ENCODE assay signal across 9 mouse cellular contexts in genomic region chr7:132733521-132733920, GRCm38 (mm10).
A peak's percentile ranks its signal among the peaks of the same experiment; 100 is the strongest.
DNase-seq lines count a peak whose midpoint lies in the region; ATAC-seq and TF ChIP-seq lines count a peak whose summit lies in the region.
"Had no signal": no experiment of that assay in that cellular context is flagged by ENCODE, and none has a peak within 500 bp of the region (broad histone marks: within the 10 kb centered on the region; RNA-seq: fewer than 3 reads in every experiment).

No protein-coding gene starts in this region.

- no peak overlapping the region for H3K9ac ChIP-seq in kidney, embryonic 16.5 days (replicated peaks; ENCODE audit: low read length)
- no peak overlapping the region for H3K9ac ChIP-seq in hindbrain, embryonic 15.5 days
- H3K9ac ChIP-seq in neural tube, embryonic 13.5 days = no peak overlapping the region

- no peak overlapping the region for H3K4me3 ChIP-seq in kidney, adult 2 months (ENCODE audit: insufficient read depth, low read depth, low read length)
- H3K4me3 ChIP-seq in kidney, embryonic 16.5 days (ENCODE audit: low read length) = no peak overlapping the region
- no peak overlapping the region for H3K4me3 ChIP-seq in cortical plate, adult 2 months (ENCODE audit: insufficient read depth, low read length)
- H3K4me3 ChIP-seq in hindbrain, embryonic 15.5 days = no peak overlapping the region
- no peak overlapping the region for H3K4me3 ChIP-seq in neural tube, embryonic 13.5 days

- 45% methylated on average over 6 of the region's 6 CpGs for WGBS in kidney, adult 2 months
- 67% methylated on average over 6 of the region's 6 CpGs for WGBS in kidney, embryonic 16.5 days
- 28% methylated on average over 6 of the region's 6 CpGs for WGBS in hindbrain, embryonic 15.5 days
- WGBS in neural tube, embryonic 13.5 days = 23% methylated on average over 6 of the region's 6 CpGs

- TF ChIP-seq CTCF in kidney, adult 2 months (conservative IDR thresholded peaks at IDR 0.05; ENCODE audit: insufficient read depth, insufficient read length, low read depth, low read length) = no peak
- no peak for TF ChIP-seq CTCF in cortical plate, adult 2 months (IDR thresholded peaks at IDR 0.05; ENCODE audit: extremely low read depth, insufficient read depth, low read length)

- peaks cover 41% of the 10 kb centered on the region for H3K4me1 ChIP-seq in kidney, adult 2 months (ENCODE audit: control insufficient read depth, insufficient read depth, low read length)
- H3K4me1 ChIP-seq in kidney, embryonic 16.5 days (ENCODE audit: insufficient read depth, low read length) = peaks cover 16% of the 10 kb centered on the region
- peaks cover 13% of the 10 kb centered on the region for H3K4me1 ChIP-seq in cortical plate, adult 2 months (ENCODE audit: control insufficient read depth, insufficient read depth, low read length)
- H3K4me1 ChIP-seq in hindbrain, embryonic 15.5 days (replicated peaks) = peaks cover 60% of the 10 kb centered on the region
- peaks cover 64% of the 10 kb centered on the region for H3K4me1 ChIP-seq in neural tube, embryonic 13.5 days (replicated peaks)

- H3K27me3 ChIP-seq in kidney, adult 2 months (replicated peaks; ENCODE audit: control insufficient read depth, insufficient read depth, low read length) = no peaks in the 10 kb centered on the region
- no peaks in the 10 kb centered on the region for H3K27me3 ChIP-seq in kidney, embryonic 16.5 days (ENCODE audit: insufficient read depth, low read length)
- H3K27me3 ChIP-seq in hindbrain, embryonic 15.5 days = no peaks in the 10 kb centered on the region
- no peaks in the 10 kb centered on the region for H3K27me3 ChIP-seq in neural tube, embryonic 13.5 days

- no peaks in the 10 kb centered on the region for H3K36me3 ChIP-seq in kidney, adult 2 months (ENCODE audit: control insufficient read depth, insufficient read depth, low read length)
- no peaks in the 10 kb centered on the region for H3K36me3 ChIP-seq in kidney, embryonic 16.5 days (ENCODE audit: insufficient read depth, low read length)
- no peaks in the 10 kb centered on the region for H3K36me3 ChIP-seq in hindbrain, embryonic 15.5 days
- H3K36me3 ChIP-seq in neural tube, embryonic 13.5 days = no peaks in the 10 kb centered on the region

- no peaks in the 10 kb centered on the region for H3K9me3 ChIP-seq in kidney, embryonic 16.5 days (ENCODE audit: low read length)
- H3K9me3 ChIP-seq in hindbrain, embryonic 15.5 days = no peaks in the 10 kb centered on the region
- no peaks in the 10 kb centered on the region for H3K9me3 ChIP-seq in neural tube, embryonic 13.5 days

- ATAC-seq in kidney, embryonic 16.5 days (ENCODE audit: low FRiP score, low TSS enrichment) = no peak
- ATAC-seq in hindbrain, embryonic 15.5 days (ENCODE audit: low FRiP score, low read depth) = no peak
- peak; percentile 9; the same call in 1 of the 2 replicates for ATAC-seq in neural tube, embryonic 13.5 days (ENCODE audit: low read depth)
- no peak for ATAC-seq in CD4-positive, CD25-positive, alpha-beta regulatory T cell, adult 4 months

- H3K4me2 ChIP-seq in kidney, embryonic 16.5 days (replicated peaks; ENCODE audit: low read depth, low read length) = no peak overlapping the region
- no peak overlapping the region for H3K4me2 ChIP-seq in hindbrain, embryonic 15.5 days
- H3K4me2 ChIP-seq in neural tube, embryonic 13.5 days = no peak overlapping the region

- TF ChIP-seq POLR2A in kidney, adult 2 months (IDR thresholded peaks at IDR 0.05; ENCODE audit: low read depth, low read length) = no peak
- no peak for TF ChIP-seq POLR2A in cortical plate, adult 2 months (IDR thresholded peaks at IDR 0.05; ENCODE audit: extremely low read depth, insufficient read depth, low read length)

- DNase-seq in kidney, adult 2 months = peak; percentile 77
- DNase-seq in urinary bladder, adult 18-20 months (ENCODE audit: low spot score in 2 of 2) = no peak
- no peak for DNase-seq in left cerebral cortex, adult 11 months (ENCODE audit: low spot score)
- DNase-seq: lung, postnatal 14 days had no signal

- H3K27ac ChIP-seq in kidney, adult 2 months (ENCODE audit: insufficient read depth, low read depth, low read length) = peak overlapping the region; percentile 13; the same call in 1 of the 2 replicates
- H3K27ac ChIP-seq in kidney, embryonic 16.5 days (ENCODE audit: low read length) = no peak overlapping the region
- peak overlapping the region; percentile 8; the same call in 1 of the 2 replicates for H3K27ac ChIP-seq in cortical plate, adult 2 months (ENCODE audit: insufficient read depth, low read length)
- H3K27ac ChIP-seq in hindbrain, embryonic 15.5 days (replicated peaks) = peak overlapping the region; percentile 65
- peak overlapping the region; percentile 49; the same call in 1 of the 2 replicates for H3K27ac ChIP-seq in neural tube, embryonic 13.5 days (replicated peaks)
